Mouse (Mus musculus) thymus, postnatal 36 days (tissue): Measurements from ENCODE around the gene Hnrnpa0.

Experiments used
- DNase-seq, 2 experiments: peaks; one replicate each; pipeline ENCODE4 v3.0.0; 2022; ENCODE audit warnings: mixed read lengths in 2 of 2

Gene Hnrnpa0

GRCm38 (mm10) chr13:58126862-58127765 lies 1.2 kb downstream of the Hnrnpa0 start:
- DNase-seq: peak; percentile 47 to 58

- DNase-seq: peak; percentile 32 to 38
Measured at GRCm38 (mm10) chr13:58126126-58126525, 2.2 kb downstream of the Hnrnpa0 start.

GRCm38 (mm10) chr13:58124989-58125388 lies 3.4 kb downstream of the Hnrnpa0 start:
- no peak for DNase-seq

- no peak for DNase-seq
Measured at GRCm38 (mm10) chr13:58124278-58124677, 4.1 kb downstream of the Hnrnpa0 start.

- no peak for DNase-seq
Measured at GRCm38 (mm10) chr13:58123381-58123780, 5.0 kb downstream of the Hnrnpa0 start.

GRCm38 (mm10) chr13:58122786-58123297 lies 5.5 kb downstream of the Hnrnpa0 start:
- DNase-seq: no peak

GRCm38 (mm10) chr13:58117318-58118017 lies 10.9 kb downstream of the Hnrnpa0 start:
- peak; percentile 77 to 78 for DNase-seq

- DNase-seq: no peak
Measured at GRCm38 (mm10) chr13:58116801-58117200, 11.6 kb downstream of the Hnrnpa0 start.

GRCm38 (mm10) chr13:58115227-58115626 lies 13.1 kb downstream of the Hnrnpa0 start:
- DNase-seq: no peak

- DNase-seq: peak; percentile 84 to 89
Measured at GRCm38 (mm10) chr13:58113061-58113900, 15.1 kb downstream of the Hnrnpa0 start, which contains the start of gene Klhl3. Gene Klhl3, minus strand, starts transcription at chr13:58113592.

- no peak for DNase-seq
Measured at GRCm38 (mm10) chr13:58112601-58113041, 15.7 kb downstream of the Hnrnpa0 start.

GRCm38 (mm10) chr13:58112191-58112590 lies 16.2 kb downstream of the Hnrnpa0 start:
- no peak for DNase-seq

GRCm38 (mm10) chr13:58111306-58111705 lies 17.1 kb downstream of the Hnrnpa0 start:
- DNase-seq: no peak

- no peak for DNase-seq
Measured at GRCm38 (mm10) chr13:58090643-58091042, 37.7 kb downstream of the Hnrnpa0 start.

- DNase-seq: no peak
Measured at GRCm38 (mm10) chr13:58084396-58084795, 44.0 kb downstream of the Hnrnpa0 start.

GRCm38 (mm10) chr13:58083521-58083920 lies 44.8 kb downstream of the Hnrnpa0 start:
- DNase-seq: no peak

GRCm38 (mm10) chr13:58083048-58083447 lies 45.3 kb downstream of the Hnrnpa0 start:
- DNase-seq: no peak

GRCm38 (mm10) chr13:58078361-58078760 lies 50.0 kb downstream of the Hnrnpa0 start:
- no peak for DNase-seq
